Mouse (Mus musculus): Measurements from ENCODE around the gene Oxsr1. TPM values are rescaled to one million over a fixed set of nuclear protein-coding genes. Genes with fewer than 3 reads are reported as not detected.

Gene Oxsr1
- polyA plus RNA-seq, 1 experiment from 2014 or later = 13.5 TPM

Other genes starting within 250 kb of the Oxsr1 start
- 19.1 and 20.7 TPM in 2 replicates for gene Plcd1, start 228.9 kb downstream of the Oxsr1 start, polyA plus RNA-seq (2016; fragmentation: Nextera tagmentation; extraction: Ambion mirVana)
- gene Dlec1, start 219.9 kb downstream of the Oxsr1 start, polyA plus RNA-seq (2016; fragmentation: Nextera tagmentation; extraction: Ambion mirVana) = 0.49 and 0.55 TPM in 2 replicates
- gene Acaa1b, start 165.3 kb downstream of the Oxsr1 start, polyA plus RNA-seq (2016; fragmentation: Nextera tagmentation; extraction: Ambion mirVana) = 0.35 and 0.78 TPM in 2 replicates
- gene Gm47289, start 163.3 kb downstream of the Oxsr1 start, polyA plus RNA-seq (2016; fragmentation: Nextera tagmentation; extraction: Ambion mirVana) = not detected in 2 replicates
- not detected in 2 replicates for gene Slc22a13, start 113.3 kb downstream of the Oxsr1 start, polyA plus RNA-seq (2016; fragmentation: Nextera tagmentation; extraction: Ambion mirVana)
- gene Acaa1a, start 17.2 kb upstream of the Oxsr1 start, polyA plus RNA-seq (2016; fragmentation: Nextera tagmentation; extraction: Ambion mirVana) = 82.6 and 85.6 TPM in 2 replicates
- gene Myd88, start 19.0 kb upstream of the Oxsr1 start, polyA plus RNA-seq (2016; fragmentation: Nextera tagmentation; extraction: Ambion mirVana) = 10.8 and 12.7 TPM in 2 replicates
- gene Xylb, start 35.0 kb upstream of the Oxsr1 start, polyA plus RNA-seq (2016; fragmentation: Nextera tagmentation; extraction: Ambion mirVana) = 1.6 and 2.4 TPM in 2 replicates
- 0.13 TPM in 1 of 2 replicates, not detected in the other for gene Slc22a14, start 43.1 kb upstream of the Oxsr1 start, polyA plus RNA-seq (2016; fragmentation: Nextera tagmentation; extraction: Ambion mirVana)
- 23.3 and 28.9 TPM in 2 replicates for gene Acvr2b, start 79.7 kb upstream of the Oxsr1 start, polyA plus RNA-seq (2016; fragmentation: Nextera tagmentation; extraction: Ambion mirVana)
- gene Exog, start 122.5 kb upstream of the Oxsr1 start, polyA plus RNA-seq (2016; fragmentation: Nextera tagmentation; extraction: Ambion mirVana) = 15.4 and 15.5 TPM in 2 replicates

Data from heart, embryonic 12.5 days (tissue).